10 mouse cellular contexts compared by ENCODE assay signal in the genomic region with DNA sequence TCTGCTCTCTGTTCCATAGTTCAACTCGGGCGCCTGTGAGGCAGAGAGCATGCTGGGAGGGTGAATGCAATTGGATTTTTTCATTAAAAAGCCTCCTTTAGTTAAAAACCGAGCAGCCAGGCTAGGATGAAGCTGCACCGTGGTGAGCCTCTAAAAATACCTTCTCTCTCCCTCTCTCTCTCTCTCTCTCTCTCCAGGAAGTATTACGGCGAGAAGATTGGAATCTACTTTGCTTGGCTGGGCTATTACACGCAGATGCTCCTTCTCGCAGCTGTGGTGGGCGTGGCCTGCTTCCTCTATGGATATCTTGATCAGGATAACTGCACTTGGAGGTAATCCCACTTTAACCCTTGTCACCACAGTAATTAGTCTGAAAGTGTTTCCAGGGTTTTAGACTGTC.
DNase-seq lines count a peak whose midpoint lies in the region; ATAC-seq and TF ChIP-seq lines count a peak whose summit lies in the region.
"Had no signal": no experiment of that assay in that cellular context is flagged by ENCODE, and none has a peak within 500 bp of the region (broad histone marks: within the 10 kb centered on the region; RNA-seq: fewer than 3 reads in every experiment).

No protein-coding gene starts in this region.

- H3K4me1 ChIP-seq in limb, embryonic 14.5 days (ENCODE audit: control insufficient read depth, insufficient read depth, low read length), result no peaks in the 10 kb centered on the region
- peaks cover 5% of the 10 kb centered on the region for H3K4me1 ChIP-seq in limb, embryonic 10.5 days
- peaks cover 6% of the 10 kb centered on the region; the same call in 1 of the 2 replicates for H3K4me1 ChIP-seq in embryonic facial prominence, embryonic 14.5 days (ENCODE audit: control insufficient read depth, insufficient read depth, low read length)

- no peak overlapping the region for H3K4me2 ChIP-seq in limb, embryonic 14.5 days (replicated peaks; ENCODE audit: low read depth, low read length, severe bottlenecking)
- H3K4me2 ChIP-seq in embryonic facial prominence, embryonic 14.5 days (ENCODE audit: low read depth, low read length), result no peak overlapping the region
- H3K4me2 ChIP-seq: limb, embryonic 15.5 days had no signal

- H3K4me3 ChIP-seq in limb, embryonic 14.5 days (replicated peaks; ENCODE audit: low read length), result no peak overlapping the region
- no peak overlapping the region for H3K4me3 ChIP-seq in limb, embryonic 10.5 days
- H3K4me3 ChIP-seq in embryonic facial prominence, embryonic 14.5 days (ENCODE audit: low read depth, low read length), result no peak overlapping the region
- H3K4me3 ChIP-seq: limb, embryonic 15.5 days had no signal

- 49% methylated on average over 9 of the region's 9 CpGs for WGBS in limb, embryonic 14.5 days
- 88% methylated on average over 9 of the region's 9 CpGs for WGBS in limb, embryonic 10.5 days
- WGBS in embryonic facial prominence, embryonic 14.5 days, result 35% methylated on average over 9 of the region's 9 CpGs

- ATAC-seq in limb, embryonic 14.5 days (ENCODE audit: low FRiP score, low read depth), result 0 out of 2 replicates have a peak, but pooled peaks have one; percentile 53
- ATAC-seq in embryonic facial prominence, embryonic 14.5 days (ENCODE audit: low read depth), result peak; percentile 23; the same call in 1 of the 2 replicates
- ATAC-seq: inflammation-experienced regulatory T-cells, adult 6 months had no signal

- H3K27ac ChIP-seq in limb, embryonic 14.5 days (replicated peaks; ENCODE audit: low read depth, low read length), result no peak overlapping the region
- no peak overlapping the region for H3K27ac ChIP-seq in limb, embryonic 10.5 days
- no peak overlapping the region for H3K27ac ChIP-seq in embryonic facial prominence, embryonic 14.5 days (replicated peaks; ENCODE audit: low read depth, low read length)
- H3K27ac ChIP-seq: limb, embryonic 15.5 days had no signal

- no peaks in the 10 kb centered on the region for H3K9me3 ChIP-seq in limb, embryonic 14.5 days (ENCODE audit: control insufficient read depth, low read length)
- H3K9me3 ChIP-seq in limb, embryonic 10.5 days (replicated peaks), result no peaks in the 10 kb centered on the region
- H3K9me3 ChIP-seq in embryonic facial prominence, embryonic 14.5 days (ENCODE audit: control insufficient read depth, low read length), result no peaks in the 10 kb centered on the region
- H3K9me3 ChIP-seq: limb, embryonic 15.5 days had no signal

- no peak for TF ChIP-seq POLR2A in limb, embryonic 14.5 days (IDR thresholded peaks at IDR 0.05; ENCODE audit: borderline replicate concordance, extremely low read depth, insufficient read depth, insufficient read length)

- no peak overlapping the region for H3K9ac ChIP-seq in limb, embryonic 14.5 days (ENCODE audit: low read depth, low read length, severe bottlenecking)
- no peak overlapping the region for H3K9ac ChIP-seq in embryonic facial prominence, embryonic 14.5 days (ENCODE audit: low read depth, low read length)
- H3K9ac ChIP-seq: limb, embryonic 15.5 days had no signal

- H3K36me3 ChIP-seq in limb, embryonic 14.5 days (ENCODE audit: control insufficient read depth, insufficient read depth, low read length), result peaks cover 31% of the 10 kb centered on the region
- H3K36me3 ChIP-seq in limb, embryonic 10.5 days, result peaks cover 49% of the 10 kb centered on the region
- H3K36me3 ChIP-seq in embryonic facial prominence, embryonic 14.5 days (ENCODE audit: control insufficient read depth, insufficient read depth, low read length), result peaks cover 41% of the 10 kb centered on the region

- peak; percentile 57 for DNase-seq in limb, embryonic 14.5 days (ENCODE audit: low spot score)
- DNase-seq in limb, embryonic 10.5 days (ENCODE audit: low spot score), result no peak
- DNase-seq in embryonic facial prominence, embryonic 14.5 days (ENCODE audit: low spot score), result peak; percentile 85
- DNase-seq in left cerebral cortex, postnatal 14 days (ENCODE audit: low spot score in 2 of 2), result peak; percentile 49 to 57
- DNase-seq in right cerebral cortex, postnatal 25 days, result peak; percentile 35
- no peak for DNase-seq in kidney, postnatal 14 days
- DNase-seq in cerebellum, postnatal 25 days, result no peak
- DNase-seq: cerebellum, adult 11-12 months had no signal

- intact Hi-C loops in left cerebral cortex, postnatal 14 days (cut with DNase I), result no loop called here

- no peaks in the 10 kb centered on the region for H3K27me3 ChIP-seq in limb, embryonic 14.5 days (ENCODE audit: control insufficient read depth, insufficient read depth, low read length)
- no peaks in the 10 kb centered on the region for H3K27me3 ChIP-seq in limb, embryonic 10.5 days (ENCODE audit: low read depth, poor library complexity, severe bottlenecking)
- no peaks in the 10 kb centered on the region for H3K27me3 ChIP-seq in embryonic facial prominence, embryonic 14.5 days (replicated peaks; ENCODE audit: control insufficient read depth, insufficient read depth, low read length)
- H3K27me3 ChIP-seq: limb, embryonic 15.5 days had no signal

Comparison
In these comparisons a context has a peak if more than half of its experiments do, and no peak if none do; other contexts are left out.
1. DNase-seq: peak in limb, embryonic 14.5 days (single experiment), embryonic facial prominence, embryonic 14.5 days (single experiment), left cerebral cortex, postnatal 14 days (2 of 2) and right cerebral cortex, postnatal 25 days (single experiment); none in limb, embryonic 10.5 days (single experiment), kidney, postnatal 14 days (single experiment) and cerebellum, postnatal 25 days (0 of 2).